Mouse (Mus musculus): ENCODE measurements around the gene Ly6g6f.
A peak's percentile ranks its signal among the peaks of the same experiment; 100 is the strongest.
"Not testable (repeated sequence)": the region's sequence is repeated elsewhere in the genome, so short reads cannot be mapped to it uniquely, and the experiment has no call there.

The Ly6g6f gene

GRCm38 (mm10) chr17:35085208-35085865 is at the start of gene Ly6g6f:
TSS of gene Ly6g6f (minus strand) at chr17:35085610.
- DNase-seq, result no peak

- peak; percentile 92 to 94 for DNase-seq
Observed at GRCm38 (mm10) chr17:35134801-35135590, 49.6 kb upstream of the Ly6g6f start, which contains the start of gene Bag6. TSS of gene Bag6 (plus strand) at chr17:35135178.

- no peak for DNase-seq
Observed at GRCm38 (mm10) chr17:35133517-35133916, 48.1 kb upstream of the Ly6g6f start.

GRCm38 (mm10) chr17:35132174-35132560 is 46.8 kb upstream of the Ly6g6f start:
- no peak for DNase-seq

GRCm38 (mm10) chr17:35131500-35132173 is 46.2 kb upstream of the Ly6g6f start, which contains the start of gene Apom:
TSS of gene Apom (minus strand) at chr17:35132050.
- no peak for DNase-seq

- no peak for DNase-seq
Observed at GRCm38 (mm10) chr17:35131038-35131437, 45.6 kb upstream of the Ly6g6f start.

- DNase-seq, result no peak
Observed at GRCm38 (mm10) chr17:35128996-35129395, 43.6 kb upstream of the Ly6g6f start.

- no peak for DNase-seq
Observed at GRCm38 (mm10) chr17:35127017-35127416, 41.6 kb upstream of the Ly6g6f start.

GRCm38 (mm10) chr17:35126206-35126611 is 40.8 kb upstream of the Ly6g6f start, which contains the start of gene D17H6S53E:
TSS of gene D17H6S53E (plus strand) at chr17:35126373.
- peak; percentile 63 to 69 for DNase-seq

GRCm38 (mm10) chr17:35125578-35125977 is 40.2 kb upstream of the Ly6g6f start:
- DNase-seq, result no peak

- DNase-seq, result no peak
Observed at GRCm38 (mm10) chr17:35125081-35125480, 39.7 kb upstream of the Ly6g6f start.

- DNase-seq, result not testable (repeated sequence)
Observed at GRCm38 (mm10) chr17:35124261-35124896, 39.0 kb upstream of the Ly6g6f start.

GRCm38 (mm10) chr17:35123287-35123686 is 37.9 kb upstream of the Ly6g6f start:
- not testable (repeated sequence) for DNase-seq

GRCm38 (mm10) chr17:35121871-35122303 is 36.5 kb upstream of the Ly6g6f start, which contains the start of gene Csnk2b:
TSS of gene Csnk2b (minus strand) at chr17:35122053.
- DNase-seq, result peak; percentile 66 to 77

- peak; percentile 94 to 97 for DNase-seq
Observed at GRCm38 (mm10) chr17:35121143-35121799, 35.9 kb upstream of the Ly6g6f start, which contains the start of gene Gpank1. TSS of gene Gpank1 (plus strand) at chr17:35121455.

- peak in 1 of 2 experiments; percentile 55 for DNase-seq
Observed at GRCm38 (mm10) chr17:35120745-35121142, 35.3 kb upstream of the Ly6g6f start.

GRCm38 (mm10) chr17:35115046-35116019 is 29.9 kb upstream of the Ly6g6f start, which contains the start of gene Ly6g5b:
TSS of gene Ly6g5b (minus strand) at chr17:35115428.
- no peak for DNase-seq

GRCm38 (mm10) chr17:35111774-35112173 is 26.4 kb upstream of the Ly6g6f start:
- no peak for DNase-seq

GRCm38 (mm10) chr17:35108097-35108496 is 22.7 kb upstream of the Ly6g6f start, which contains the start of gene Ly6g5c:
TSS of gene Ly6g5c (plus strand) at chr17:35108279.
- peak; percentile 54 to 58 for DNase-seq

GRCm38 (mm10) chr17:35106522-35106921 is 21.1 kb upstream of the Ly6g6f start:
- DNase-seq, result no peak

Data from cerebellum, postnatal 36 days (tissue).